Mouse (Mus musculus) lung, adult 2 months (tissue): Measurements from ENCODE around the gene Vps50.
"Not testable (repeated sequence)": the region's sequence is repeated elsewhere in the genome, so short reads cannot be mapped to it uniquely, and the experiment has no call there.

Experiments used
- CTCF ChIP-seq: fragments of 200-500 bp; IDR thresholded peaks from 2 replicates; pipeline ENCODE4 v1.5.1; 2011; ENCODE audit warnings: mild to moderate bottlenecking, low read length, control low read depth; ENCODE audit not compliant: insufficient read depth
- POLR2A ChIP-seq: fragments of 200-500 bp; IDR thresholded peaks from 2 replicates; pipeline ENCODE4 v1.6.1; 2011; ENCODE audit warnings: low read depth, mild to moderate bottlenecking, control low read depth, low read length, borderline replicate concordance; ENCODE audit errors: extremely low read depth

DNA sequence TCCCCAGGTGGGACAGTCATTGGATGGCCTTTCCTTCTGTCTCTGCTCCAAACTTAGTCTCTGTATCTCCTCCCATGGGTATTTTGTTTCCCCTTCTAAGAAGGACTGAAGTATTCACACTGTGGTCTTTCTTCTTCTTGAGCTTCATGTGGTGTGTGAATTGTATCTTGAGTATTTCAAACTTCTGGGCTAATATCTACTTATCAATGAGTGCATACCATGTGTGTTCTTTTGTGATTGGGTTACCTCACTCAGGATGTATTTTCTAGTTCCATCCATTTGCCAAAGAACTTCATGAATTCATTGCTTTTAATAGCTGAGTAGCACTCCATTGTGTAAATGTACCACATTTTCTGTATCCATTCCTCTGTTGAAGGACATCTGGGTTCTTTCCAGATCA, 65.9 kb downstream of the Vps50 start:
- TF ChIP-seq CTCF, POLR2A: not testable (repeated sequence)
